Mouse (Mus musculus): ENCODE data around the gene Itga10.
"Not testable (repeated sequence)": the region's sequence is repeated elsewhere in the genome, so short reads cannot be mapped to it uniquely, and the experiment has no call there.

Itga10 gene

DNA sequence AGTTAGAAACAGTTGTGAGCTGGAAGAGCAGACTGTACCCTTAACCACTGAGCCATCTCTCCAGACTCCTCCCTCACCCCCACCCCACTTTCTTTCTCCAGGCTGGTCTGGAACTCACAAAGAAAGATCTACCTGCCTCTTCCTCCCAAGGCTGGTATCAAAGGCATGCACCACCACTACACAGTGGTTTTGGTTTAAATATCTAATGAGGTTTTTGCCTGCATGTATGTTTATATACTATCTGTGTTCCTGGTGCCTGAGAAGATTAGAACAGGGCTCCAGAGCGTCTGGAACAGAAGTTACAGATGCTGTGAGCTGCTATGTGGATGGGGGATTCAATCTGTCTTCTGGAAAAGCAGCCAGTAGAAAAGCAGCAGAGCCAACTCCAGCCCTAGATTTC lies 11.4 kb upstream of the Itga10 start:
- DNase-seq (ENCODE audit: extremely low spot score, low read depth, low spot score), result no peak

- peak; percentile 47 for DNase-seq (ENCODE audit: extremely low spot score, low read depth, low spot score)
These were observed 10.2 kb upstream of the Itga10 start, which contains the start of the genes Pex11b and Gm42957 for GRCm38 (mm10) chr3:96634928-96635879. Pex11b (plus strand) TSS chr3:96635376. Gm42957 (plus strand) TSS chr3:96635474.

DNA sequence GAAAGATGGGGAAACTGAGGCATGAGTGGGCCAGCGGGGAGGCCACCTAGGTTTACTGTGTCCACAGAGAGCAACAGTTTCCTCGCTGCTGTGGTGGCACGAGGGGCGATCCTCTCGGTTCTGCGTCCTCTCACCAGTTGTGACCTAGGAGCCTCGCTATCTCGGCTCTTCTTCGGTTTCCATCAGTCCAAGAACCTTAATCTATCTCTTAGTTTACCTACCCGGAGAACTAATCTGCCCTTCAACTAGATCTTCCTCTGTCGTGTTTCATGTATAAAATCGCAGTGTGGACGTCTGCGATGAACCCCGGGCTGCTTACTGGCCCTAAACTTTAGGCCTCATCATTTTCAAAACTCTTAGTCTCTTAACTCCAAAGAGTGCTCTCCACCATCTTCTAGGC lies 9.5 kb upstream of the Itga10 start:
- DNase-seq (ENCODE audit: extremely low spot score, low read depth, low spot score), result no peak

DNA sequence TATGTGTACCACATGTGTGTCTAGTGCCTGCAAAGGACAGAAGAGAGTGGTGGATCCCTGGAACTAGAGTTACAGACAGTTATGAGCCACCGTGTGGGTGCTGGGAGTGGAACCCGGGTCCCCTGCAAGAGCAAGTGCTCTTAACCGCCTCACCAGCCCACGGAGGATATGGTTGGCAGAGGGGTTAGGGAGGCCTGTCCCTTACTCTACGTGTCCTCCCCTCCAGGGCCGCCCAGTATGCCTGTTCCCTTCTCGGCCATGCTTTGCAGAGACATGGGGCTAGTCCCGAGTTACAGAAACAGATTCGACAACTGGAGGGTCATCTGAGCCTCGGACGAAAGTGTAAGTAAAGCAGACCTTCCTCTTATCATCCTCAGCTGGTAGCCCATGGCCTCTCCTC lies 8.9 kb upstream of the Itga10 start:
- DNase-seq (ENCODE audit: extremely low spot score, low read depth, low spot score), result no peak

GRCm38 (mm10) chr3:96639219-96639618 lies 6.2 kb upstream of the Itga10 start:
- peak; percentile 42 for DNase-seq (ENCODE audit: extremely low spot score, low read depth, low spot score)

DNA sequence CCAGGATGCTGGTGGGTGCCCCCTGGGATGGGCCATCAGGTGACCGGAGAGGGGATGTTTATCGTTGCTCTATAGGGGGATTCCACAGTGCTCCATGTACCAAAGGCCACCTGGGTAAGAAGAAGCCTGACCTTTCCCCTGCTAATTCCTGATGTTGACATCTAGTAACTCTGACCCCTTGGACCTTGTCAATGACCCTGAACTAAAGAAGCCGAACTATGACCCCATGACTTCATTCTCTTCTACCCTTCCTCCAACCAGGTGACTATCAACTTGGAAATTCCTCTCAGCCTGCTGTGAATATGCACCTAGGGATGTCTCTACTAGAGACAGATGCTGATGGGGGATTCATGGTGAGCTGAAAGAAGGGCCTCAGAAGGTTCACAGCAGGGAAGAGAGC lies 2.0 kb downstream of the Itga10 start:
- no peak for DNase-seq (ENCODE audit: extremely low spot score, low read depth, low spot score)

DNA sequence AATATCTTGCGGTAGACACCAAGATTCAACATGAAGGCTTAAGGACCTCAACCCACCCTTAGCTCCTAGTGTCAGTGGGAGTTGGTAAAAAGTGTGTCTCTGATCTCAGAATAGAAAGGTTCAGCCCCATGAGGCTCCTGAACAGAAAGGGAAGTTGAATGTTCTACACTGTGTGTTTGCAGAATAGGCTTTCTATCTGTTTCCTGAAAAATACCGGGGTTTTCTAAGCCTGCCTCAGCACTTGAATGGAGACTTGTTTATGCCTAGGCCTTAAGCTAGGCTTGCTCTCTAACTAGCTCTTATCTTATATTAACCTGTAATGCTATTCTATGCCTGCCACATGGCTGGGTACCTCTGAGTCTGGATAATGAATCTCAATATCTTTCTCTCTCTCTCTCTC lies 15.5 kb downstream of the Itga10 start:
- no peak for DNase-seq (ENCODE audit: extremely low spot score, low read depth, low spot score)

- DNase-seq (ENCODE audit: extremely low spot score, low read depth, low spot score), result no peak
These were observed 17.4 kb downstream of the Itga10 start for GRCm38 (mm10) chr3:96662731-96663316.

DNA sequence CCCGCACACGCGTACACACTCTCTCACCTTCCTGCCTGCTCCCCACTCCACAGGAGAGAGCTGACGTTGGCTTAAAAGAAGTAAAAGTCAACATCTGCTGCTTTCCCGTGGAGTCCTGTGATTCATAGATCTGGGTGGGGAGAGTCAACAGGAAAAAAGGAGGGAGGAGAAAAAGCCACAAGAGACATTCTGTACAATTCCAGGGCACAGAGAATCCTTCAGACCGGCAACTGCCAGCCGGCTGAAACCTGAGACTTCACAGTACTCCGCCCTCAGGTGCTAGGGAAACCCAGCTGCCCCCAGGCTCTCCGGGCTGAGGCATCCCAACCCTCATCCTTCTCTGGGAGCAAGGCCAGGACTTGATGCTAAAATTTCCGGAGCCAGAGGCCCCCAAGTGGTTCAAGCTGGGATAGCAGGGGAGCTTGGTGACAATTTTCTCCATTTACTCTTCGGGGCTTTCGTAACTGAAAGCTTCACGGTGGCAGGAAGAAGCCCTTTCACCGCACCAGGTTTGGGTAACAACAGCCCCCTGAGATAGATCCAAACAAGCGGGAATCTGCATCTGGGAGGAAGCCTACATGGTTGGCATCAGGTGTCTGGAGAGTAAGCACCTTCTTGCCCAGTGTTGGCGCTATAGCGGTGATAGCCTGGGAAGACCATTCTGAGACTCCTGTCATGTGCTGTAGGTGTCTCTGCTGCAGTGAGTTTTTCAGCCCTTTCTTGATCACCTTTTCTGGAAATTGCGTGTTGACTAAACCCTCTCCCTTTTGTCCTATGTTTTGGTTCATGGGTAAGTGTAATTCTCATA lies 18.3 kb downstream of the Itga10 start:
- DNase-seq (ENCODE audit: extremely low spot score, low read depth, low spot score), result peak; percentile 72

DNA sequence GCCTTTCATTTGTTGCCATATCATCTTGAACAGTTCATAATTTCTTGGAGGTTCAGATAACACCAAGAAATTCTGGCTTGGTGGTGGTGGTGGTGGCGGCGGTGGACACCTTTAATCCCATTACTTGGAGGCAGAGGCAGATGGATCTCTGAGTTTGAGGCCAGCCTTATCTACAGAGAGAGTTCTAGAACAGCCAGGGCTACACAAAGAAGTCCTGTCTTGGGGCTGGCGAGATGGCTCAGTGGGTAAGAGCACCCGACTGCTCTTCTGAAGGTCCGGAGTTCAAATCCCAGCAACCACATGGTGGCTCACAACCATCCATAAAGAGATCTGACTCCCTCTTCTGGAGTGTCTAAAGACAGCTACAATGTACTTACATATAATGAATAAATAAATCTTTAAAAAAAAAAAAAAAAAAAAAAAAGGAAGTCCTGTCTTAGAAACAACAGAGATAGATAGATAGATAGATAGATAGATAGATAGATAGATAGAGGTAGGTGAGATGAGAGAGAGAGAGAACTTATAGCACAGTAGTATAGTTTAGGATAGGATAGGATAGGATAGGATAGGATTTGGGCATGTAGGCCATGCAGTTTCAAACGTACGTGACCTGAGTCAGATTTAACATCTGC lies 20.5 kb downstream of the Itga10 start:
- DNase-seq (ENCODE audit: extremely low spot score, low read depth, low spot score), result not testable (repeated sequence)

- DNase-seq (ENCODE audit: extremely low spot score, low read depth, low spot score), result no peak
These were observed 21.5 kb downstream of the Itga10 start for GRCm38 (mm10) chr3:96666916-96667315.

DNA sequence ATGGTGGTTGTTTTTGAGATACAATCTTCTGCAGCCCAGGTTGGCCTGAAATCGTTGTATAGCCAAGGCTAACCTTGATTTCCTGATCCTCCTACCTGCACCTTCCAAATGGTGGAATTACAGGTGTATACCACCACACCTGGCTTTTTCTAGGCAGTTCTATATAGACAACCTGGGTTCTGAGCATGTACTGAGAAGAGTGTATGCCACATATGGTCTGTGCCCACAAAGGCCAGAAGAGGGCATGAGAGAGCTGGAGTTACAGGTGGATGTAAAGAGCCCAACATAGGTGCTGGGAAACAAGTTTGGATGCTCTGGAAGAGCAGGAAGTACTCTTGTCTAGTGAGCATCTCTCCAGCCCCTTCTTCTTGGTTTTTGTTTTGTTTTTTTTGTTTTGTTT lies 21.9 kb downstream of the Itga10 start:
- no peak for DNase-seq (ENCODE audit: extremely low spot score, low read depth, low spot score)

GRCm38 (mm10) chr3:96668424-96669067 lies 23.2 kb downstream of the Itga10 start:
- no peak for DNase-seq (ENCODE audit: extremely low spot score, low read depth, low spot score)

DNA sequence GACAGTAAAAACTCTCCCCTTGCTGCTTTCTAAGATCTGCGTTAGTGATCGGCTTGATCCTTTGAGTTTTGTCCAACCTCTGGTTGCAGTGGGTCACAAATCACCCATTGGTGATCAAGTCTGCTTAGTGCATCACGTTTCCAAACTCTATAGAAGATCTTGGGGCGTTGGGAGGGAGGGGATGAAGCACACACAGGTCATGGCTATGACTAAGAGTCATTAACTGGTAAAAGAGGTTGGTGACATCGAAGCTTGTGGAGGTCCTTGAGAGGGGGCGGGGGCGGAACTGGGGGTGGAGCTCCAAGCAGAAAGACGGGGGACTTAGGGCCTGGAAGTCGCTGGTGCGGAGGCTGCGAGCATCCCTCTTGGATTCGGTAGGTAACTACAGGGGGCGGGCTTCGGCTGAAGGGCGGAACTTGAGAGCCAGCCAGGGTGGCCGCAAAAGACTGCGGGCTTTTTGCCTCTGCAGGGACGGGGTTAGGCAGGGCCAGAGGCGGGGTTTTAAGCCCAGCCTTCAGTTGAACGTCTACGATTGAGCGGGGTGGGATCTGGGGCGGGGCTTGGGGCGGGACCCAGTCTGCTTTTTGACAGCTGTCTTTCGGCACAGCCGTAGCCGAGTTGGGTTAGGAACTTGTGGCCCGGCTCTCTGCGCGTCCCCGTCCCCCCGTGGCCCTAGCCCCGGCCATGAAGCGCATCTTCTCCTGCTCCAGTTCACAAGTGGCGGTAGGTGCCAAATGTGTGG lies 24.5 kb downstream of the Itga10 start, which contains the start of gene Ankrd35:
Ankrd35 (plus strand) TSS at position 405 of the 742 bp plus-strand sequence.
- peak; percentile 33 for DNase-seq (ENCODE audit: extremely low spot score, low read depth, low spot score)

DNA sequence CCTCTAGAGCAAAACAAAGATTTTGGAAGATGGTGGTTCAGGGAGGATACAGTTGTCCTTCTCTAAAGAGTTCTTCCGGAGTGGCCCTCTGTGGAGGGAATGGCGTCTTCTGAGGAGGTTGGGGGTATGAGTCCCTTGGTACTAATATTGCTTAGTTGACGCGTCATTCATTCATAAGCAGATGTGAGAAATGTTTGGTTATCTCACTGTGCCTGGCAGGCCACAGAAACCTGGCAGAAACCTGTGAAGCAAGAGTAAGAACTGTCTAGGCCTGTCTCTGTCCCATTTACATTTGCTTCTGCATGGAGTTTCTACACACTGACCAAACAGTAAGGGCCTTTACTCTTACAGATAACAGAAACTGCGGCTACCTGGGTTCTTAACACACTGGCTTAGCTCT lies 26.1 kb downstream of the Itga10 start:
- DNase-seq (ENCODE audit: extremely low spot score, low read depth, low spot score), result no peak

DNA sequence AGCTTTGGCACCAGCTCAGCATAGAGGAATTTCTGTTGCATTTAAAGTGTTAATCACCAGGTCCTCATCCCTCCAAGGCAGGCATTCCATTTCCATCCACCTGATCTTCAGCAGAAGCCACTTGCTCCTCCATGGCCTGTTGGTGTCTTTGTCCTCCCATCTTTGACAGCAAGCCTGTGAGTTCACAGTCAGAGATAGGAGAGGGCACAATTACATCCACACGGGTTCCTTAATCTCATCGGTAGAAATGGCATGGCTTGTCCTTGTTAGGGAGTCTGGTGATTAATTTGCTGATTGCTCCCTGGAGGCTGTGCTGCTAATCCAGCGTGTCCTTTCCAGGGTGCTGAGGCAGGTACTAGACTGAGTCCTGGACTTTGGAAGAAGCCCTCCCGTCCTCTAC lies 28.1 kb downstream of the Itga10 start:
- no peak for DNase-seq (ENCODE audit: extremely low spot score, low read depth, low spot score)

- no peak for DNase-seq (ENCODE audit: extremely low spot score, low read depth, low spot score)
These were observed 29.1 kb downstream of the Itga10 start for GRCm38 (mm10) chr3:96674442-96674841.

DNA sequence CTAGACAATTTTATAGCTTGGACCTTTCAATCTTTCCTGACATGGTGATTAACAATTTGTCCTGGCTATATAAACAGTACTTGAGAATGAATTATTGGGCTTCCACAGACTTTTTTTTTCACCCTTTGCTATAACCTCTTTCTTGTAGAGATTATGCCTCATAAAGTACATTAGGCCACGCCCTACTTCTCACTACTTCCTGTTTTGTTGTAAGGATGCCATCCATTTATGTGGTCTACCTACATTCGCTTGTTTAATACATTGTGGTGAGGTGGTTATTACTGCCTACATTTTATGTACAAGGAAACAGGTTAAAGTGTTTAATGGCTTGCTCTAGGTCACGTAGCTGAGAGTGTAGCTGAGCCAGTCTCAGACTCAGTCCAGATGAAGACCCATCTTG lies 29.8 kb downstream of the Itga10 start:
- DNase-seq (ENCODE audit: extremely low spot score, low read depth, low spot score), result no peak

DNA sequence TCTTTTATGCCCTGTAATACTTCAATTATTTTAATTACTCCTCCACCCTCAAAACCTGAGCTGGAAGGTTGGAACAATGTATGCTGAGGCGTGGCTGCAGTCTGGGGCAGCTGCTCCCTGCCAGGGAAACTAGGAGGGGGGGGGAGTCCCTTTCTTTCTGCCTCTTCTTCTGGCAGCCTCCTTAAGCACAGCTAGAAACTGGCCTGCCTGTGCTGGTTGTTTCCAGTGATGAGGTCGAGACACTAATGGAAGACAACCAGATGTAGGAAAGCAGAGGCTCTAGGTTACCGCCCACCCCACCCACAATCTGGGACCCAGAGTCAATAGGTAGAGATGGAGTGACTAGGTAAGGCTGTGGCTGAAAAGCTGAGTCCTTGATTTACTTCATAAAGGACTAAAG lies 30.3 kb downstream of the Itga10 start:
- DNase-seq (ENCODE audit: extremely low spot score, low read depth, low spot score), result no peak

DNA sequence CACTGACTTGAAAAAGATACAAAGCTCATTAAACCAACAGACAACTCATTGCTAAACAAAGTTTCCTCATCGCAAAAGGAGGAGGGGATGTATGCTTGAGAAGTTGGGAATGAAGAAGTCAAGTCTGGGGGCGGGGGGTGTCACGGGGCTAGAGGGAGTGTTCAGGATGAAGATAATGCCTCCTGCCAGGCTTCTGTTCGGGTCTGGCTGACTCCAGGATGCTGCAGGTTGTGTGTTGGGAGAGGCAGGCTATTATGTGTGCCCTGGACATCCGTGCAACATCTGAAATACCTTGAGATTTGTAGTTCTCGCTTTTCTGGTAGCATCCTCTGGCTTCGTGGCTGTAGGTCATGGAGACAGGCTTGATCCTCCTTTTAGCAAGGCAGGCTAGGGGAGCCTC lies 33.1 kb downstream of the Itga10 start:
- DNase-seq (ENCODE audit: extremely low spot score, low read depth, low spot score), result no peak
